Mouse (Mus musculus) lung, postnatal 0 days (tissue): Measurements from ENCODE around the gene Ly9.

Experiments
- CTCF ChIP-seq: IDR thresholded peaks from 2 replicates; pipeline ENCODE4 v1.5.1; 2016; ENCODE audit warnings: antibody characterized with exemption, mild to moderate bottlenecking
- EP300 ChIP-seq: IDR thresholded peaks from 2 replicates; pipeline ENCODE4 v1.6.1; 2016; ENCODE audit warnings: antibody characterized with exemption, mild to moderate bottlenecking, control low read depth

DNA sequence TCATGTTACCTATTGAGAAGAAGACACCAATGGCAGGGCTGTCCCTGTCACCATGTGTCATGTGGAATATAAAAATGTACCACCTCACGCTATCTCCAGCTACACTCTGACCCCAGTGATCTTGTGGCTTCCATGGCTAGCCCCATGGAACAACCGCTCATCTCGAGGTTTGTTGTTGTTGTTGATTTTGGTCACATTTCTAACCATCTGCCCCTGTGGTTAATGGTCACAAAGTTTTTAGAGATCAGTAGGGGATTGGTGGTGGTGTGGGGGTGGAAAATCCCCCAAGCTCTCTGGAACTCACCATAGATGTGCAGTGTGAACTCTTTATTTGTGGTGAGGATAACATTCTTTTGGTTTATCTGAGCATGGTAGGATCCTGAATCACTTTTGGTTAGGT is 2.5 kb downstream of the Ly9 start:
- no peak for TF ChIP-seq CTCF
- no peak for TF ChIP-seq EP300
